Mouse (Mus musculus): Measurements from ENCODE around the gene Rapgefl1. TPM values are rescaled to one million over a fixed set of nuclear protein-coding genes. Genes with fewer than 3 reads are reported as not detected.

The Rapgefl1 gene
- polyA plus RNA-seq, 1 experiment from 2014 or later: 8.8 TPM

DNA sequence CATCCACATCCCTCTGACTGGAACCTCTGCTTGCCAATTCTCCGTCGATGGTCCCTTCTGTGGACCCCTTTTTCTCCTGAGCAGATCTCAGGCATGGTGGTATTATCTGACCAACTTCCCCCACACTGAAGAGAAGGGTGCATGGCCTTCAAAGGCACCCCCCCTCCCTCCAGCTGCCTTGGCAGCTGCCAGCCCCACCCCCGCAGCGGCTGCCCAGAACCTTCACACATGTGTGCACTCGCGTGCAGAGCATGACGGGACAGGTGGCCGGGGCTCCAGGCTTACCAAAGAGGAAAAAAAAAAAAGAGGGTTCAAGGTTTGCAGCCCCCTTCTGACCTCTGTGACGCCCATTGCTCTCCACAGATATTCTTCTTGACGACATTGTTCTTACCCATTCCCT is 3.3 kb downstream of the Rapgefl1 start:
- no peak overlapping the region for H3K4me2 ChIP-seq (ENCODE audit: low read length)
- H3K4me3 ChIP-seq (replicated peaks; ENCODE audit: low read depth, low read length): no peak overlapping the region
- WGBS: 65% methylated on average over 10 of the region's 10 CpGs
- ATAC-seq (ENCODE audit: low FRiP score, low TSS enrichment) (no peak), DNase-seq (no peak)
- H3K9ac ChIP-seq (replicated peaks; ENCODE audit: low read length): no peak overlapping the region
- no peaks in the 10 kb centered on the region for H3K27me3 ChIP-seq (ENCODE audit: control insufficient read depth, insufficient read depth, low read length)
- H3K27ac ChIP-seq (replicated peaks; ENCODE audit: low read depth, low read length): no peak overlapping the region
- no peaks in the 10 kb centered on the region for H3K36me3 ChIP-seq (ENCODE audit: control insufficient read depth, insufficient read depth, low read length)
- H3K9me3 ChIP-seq (ENCODE audit: control insufficient read depth, low read length): no peaks in the 10 kb centered on the region
- H3K4me1 ChIP-seq (ENCODE audit: control insufficient read depth, insufficient read depth, low read length): peaks cover 15% of the 10 kb centered on the region

GRCm38 (mm10) chr11:98846016-98846415 is 9.4 kb downstream of the Rapgefl1 start:
- H3K9ac ChIP-seq (replicated peaks; ENCODE audit: low read length): no peak overlapping the region

DNA sequence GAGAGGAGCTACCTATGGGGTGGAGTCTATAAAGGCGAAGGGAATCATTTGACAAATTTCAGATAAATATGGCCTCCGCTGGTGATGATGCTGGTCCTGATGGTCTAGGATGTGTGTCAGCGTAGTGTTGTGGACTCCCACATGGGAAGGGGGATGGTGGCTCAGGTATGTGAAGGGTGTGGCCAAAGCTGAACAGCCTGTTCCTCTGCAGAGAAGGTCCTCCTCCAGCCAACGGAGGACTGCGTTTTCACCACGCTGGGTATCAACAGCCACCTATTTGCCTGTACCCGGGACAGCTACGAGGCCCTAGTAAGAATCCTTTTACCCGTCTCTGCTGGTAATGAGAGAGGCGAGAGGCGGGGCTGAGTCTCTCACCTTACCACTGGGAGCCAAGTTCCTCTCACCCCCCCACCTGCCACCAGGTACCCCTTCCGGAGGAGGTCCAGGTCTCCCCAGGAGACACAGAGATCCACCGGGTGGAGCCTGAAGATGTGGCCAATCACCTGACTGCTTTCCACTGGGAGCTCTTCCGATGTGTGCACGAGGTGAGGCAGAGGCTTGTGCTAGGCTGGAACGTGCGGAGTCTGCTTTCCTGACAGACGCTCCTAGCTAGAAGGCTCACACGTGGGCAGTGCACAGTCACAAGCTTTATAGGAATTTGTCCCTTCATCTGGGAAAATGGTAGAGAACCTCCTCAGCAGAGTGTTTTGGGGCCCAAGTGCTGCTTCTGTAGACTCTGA is 10.4 kb downstream of the Rapgefl1 start:
- Histone ChIP-seq H3K9ac (replicated peaks; ENCODE audit: low read length) (no peak overlapping the region), H3K4me2 (ENCODE audit: low read length) (no peak overlapping the region), H3K4me1 (ENCODE audit: control insufficient read depth, insufficient read depth, low read length) (peaks cover 4% of the 10 kb centered on the region; the same call in 1 of the 2 replicates), H3K27me3 (ENCODE audit: control insufficient read depth, insufficient read depth, low read length) (0 out of 2 replicates have a peak, but pooled peaks cover 3% of the 10 kb centered on the region), H3K27ac (replicated peaks; ENCODE audit: low read depth, low read length) (no peak overlapping the region), H3K4me3 (replicated peaks; ENCODE audit: low read depth, low read length) (no peak overlapping the region), H3K36me3 (ENCODE audit: control insufficient read depth, insufficient read depth, low read length) (no peaks in the 10 kb centered on the region), H3K9me3 (ENCODE audit: control insufficient read depth, low read length) (no peaks in the 10 kb centered on the region)
- ATAC-seq (ENCODE audit: low FRiP score, low TSS enrichment) (no peak), DNase-seq (no peak)
- WGBS: 71% methylated on average over 19 of the region's 19 CpGs

More at GRCm38 (mm10) chr11:98846016-98846415, 9.4 kb downstream of the Rapgefl1 start:
- no peak overlapping the region for H3K27ac ChIP-seq (replicated peaks; ENCODE audit: low read depth, low read length)
- whole genome bisulfite sequencing: 50% methylated on average over 13 of the region's 13 CpGs
- no peak overlapping the region for H3K4me2 ChIP-seq (ENCODE audit: low read length)
- H3K27me3 ChIP-seq (ENCODE audit: control insufficient read depth, insufficient read depth, low read length): 0 out of 2 replicates have a peak, but pooled peaks cover 3% of the 10 kb centered on the region
- H3K9me3 ChIP-seq (ENCODE audit: control insufficient read depth, low read length): no peaks in the 10 kb centered on the region
- no peak overlapping the region for H3K4me3 ChIP-seq (replicated peaks; ENCODE audit: low read depth, low read length)
- H3K4me1 ChIP-seq (ENCODE audit: control insufficient read depth, insufficient read depth, low read length): peaks cover 4% of the 10 kb centered on the region; the same call in 1 of the 2 replicates
- DNase-seq (no peak), ATAC-seq (ENCODE audit: low FRiP score, low TSS enrichment) (no peak)
- no peaks in the 10 kb centered on the region for H3K36me3 ChIP-seq (ENCODE audit: control insufficient read depth, insufficient read depth, low read length)

DNA sequence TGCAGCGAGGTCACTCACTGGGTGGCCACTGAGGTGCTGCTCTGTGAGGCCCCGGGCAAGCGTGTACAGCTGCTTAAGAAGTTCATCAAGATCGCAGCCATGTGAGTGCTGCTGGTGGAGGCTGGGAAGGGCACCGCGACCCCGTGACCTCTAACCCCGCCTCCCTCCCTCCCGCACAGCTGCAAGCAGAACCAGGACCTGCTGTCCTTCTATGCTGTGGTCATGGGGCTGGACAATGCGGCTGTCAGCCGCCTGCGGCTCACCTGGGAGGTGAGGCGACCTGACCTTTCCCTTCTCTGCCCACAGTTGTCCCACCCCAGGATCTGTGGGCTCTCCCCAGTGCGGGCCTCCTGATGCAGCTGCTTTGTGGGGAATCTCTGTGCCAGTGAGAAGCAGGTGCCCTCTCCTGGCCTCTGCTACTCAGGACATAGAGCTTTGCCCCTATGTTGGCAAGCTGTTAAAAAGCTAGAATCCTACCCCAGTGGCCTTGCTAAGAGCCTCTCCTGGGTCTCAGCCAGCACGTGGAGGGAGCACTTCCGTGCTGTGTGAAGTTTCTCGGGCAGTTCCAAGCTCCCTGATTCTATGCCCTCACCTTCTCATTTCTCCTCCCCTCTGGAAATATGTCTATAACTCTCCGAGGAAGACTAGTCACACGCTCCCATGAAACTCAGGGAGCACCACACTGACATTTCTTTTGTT is 12.8 kb downstream of the Rapgefl1 start:
- no peak overlapping the region for H3K4me3 ChIP-seq (replicated peaks; ENCODE audit: low read depth, low read length)
- no peaks in the 10 kb centered on the region for H3K9me3 ChIP-seq (ENCODE audit: control insufficient read depth, low read length)
- H3K4me2 ChIP-seq (ENCODE audit: low read length): 0 out of 2 replicates have a peak overlapping the region, but pooled peaks have one; percentile 12
- ATAC-seq (ENCODE audit: low FRiP score, low TSS enrichment) (no peak), DNase-seq (peak; percentile 36)
- WGBS: 10% methylated on average over 19 of the region's 19 CpGs
- H3K27ac ChIP-seq (replicated peaks; ENCODE audit: low read depth, low read length): no peak overlapping the region
- 0 out of 2 replicates have a peak, but pooled peaks cover 3% of the 10 kb centered on the region for H3K27me3 ChIP-seq (ENCODE audit: control insufficient read depth, insufficient read depth, low read length)
- H3K4me1 ChIP-seq (ENCODE audit: control insufficient read depth, insufficient read depth, low read length): peaks cover 4% of the 10 kb centered on the region; the same call in 1 of the 2 replicates
- H3K36me3 ChIP-seq (ENCODE audit: control insufficient read depth, insufficient read depth, low read length): no peaks in the 10 kb centered on the region
- no peak overlapping the region for H3K9ac ChIP-seq (replicated peaks; ENCODE audit: low read length)

- 59% methylated on average over 26 of the region's 26 CpGs for WGBS
- Histone ChIP-seq H3K9me3 (ENCODE audit: control insufficient read depth, low read length) (no peaks in the 10 kb centered on the region), H3K4me2 (ENCODE audit: low read length) (peak overlapping the region; percentile 27), H3K4me3 (replicated peaks; ENCODE audit: low read depth, low read length) (no peak overlapping the region), H3K27me3 (ENCODE audit: control insufficient read depth, insufficient read depth, low read length) (0 out of 2 replicates have a peak, but pooled peaks cover 3% of the 10 kb centered on the region), H3K4me1 (ENCODE audit: control insufficient read depth, insufficient read depth, low read length) (peaks cover 4% of the 10 kb centered on the region; the same call in 1 of the 2 replicates), H3K27ac (replicated peaks; ENCODE audit: low read depth, low read length) (no peak overlapping the region), H3K9ac (replicated peaks; ENCODE audit: low read length) (no peak overlapping the region; the same call in 1 of the 2 replicates), H3K36me3 (ENCODE audit: control insufficient read depth, insufficient read depth, low read length) (no peaks in the 10 kb centered on the region)
- no peak for ATAC-seq (ENCODE audit: low FRiP score, low TSS enrichment)
- peak; percentile 82 for DNase-seq
Observed at GRCm38 (mm10) chr11:98850100-98851093, 13.8 kb downstream of the Rapgefl1 start.

- no peak overlapping the region for H3K4me2 ChIP-seq (ENCODE audit: low read length)
- WGBS: 90% methylated on average over 8 of the region's 8 CpGs
- no peak overlapping the region for H3K4me3 ChIP-seq (replicated peaks; ENCODE audit: low read depth, low read length)
- peaks cover 4% of the 10 kb centered on the region; the same call in 1 of the 2 replicates for H3K4me1 ChIP-seq (ENCODE audit: control insufficient read depth, insufficient read depth, low read length)
- ATAC-seq (ENCODE audit: low FRiP score, low TSS enrichment): no peak
- H3K27ac ChIP-seq (replicated peaks; ENCODE audit: low read depth, low read length): no peak overlapping the region
- H3K36me3 ChIP-seq (ENCODE audit: control insufficient read depth, insufficient read depth, low read length): no peaks in the 10 kb centered on the region
- no peak for DNase-seq
- H3K9ac ChIP-seq (replicated peaks; ENCODE audit: low read length): 0 out of 2 replicates have a peak overlapping the region, but pooled peaks have one; percentile 6
- H3K27me3 ChIP-seq (ENCODE audit: control insufficient read depth, insufficient read depth, low read length): 0 out of 2 replicates have a peak, but pooled peaks cover 2% of the 10 kb centered on the region
- H3K9me3 ChIP-seq (ENCODE audit: control insufficient read depth, low read length): no peaks in the 10 kb centered on the region
Observed at GRCm38 (mm10) chr11:98854116-98854515, 17.5 kb downstream of the Rapgefl1 start.

GRCm38 (mm10) chr11:98854659-98855058 is 18.1 kb downstream of the Rapgefl1 start:
- Histone ChIP-seq H3K27me3 (ENCODE audit: control insufficient read depth, insufficient read depth, low read length) (no peaks in the 10 kb centered on the region), H3K4me3 (replicated peaks; ENCODE audit: low read depth, low read length) (no peak overlapping the region), H3K4me2 (ENCODE audit: low read length) (no peak overlapping the region), H3K27ac (replicated peaks; ENCODE audit: low read depth, low read length) (no peak overlapping the region), H3K9me3 (ENCODE audit: control insufficient read depth, low read length) (no peaks in the 10 kb centered on the region), H3K9ac (replicated peaks; ENCODE audit: low read length) (no peak overlapping the region), H3K36me3 (ENCODE audit: control insufficient read depth, insufficient read depth, low read length) (no peaks in the 10 kb centered on the region), H3K4me1 (ENCODE audit: control insufficient read depth, insufficient read depth, low read length) (no peaks in the 10 kb centered on the region; the same call in 1 of the 2 replicates)
- WGBS: 95% methylated on average over 2 of the region's 2 CpGs
- ATAC-seq (ENCODE audit: low FRiP score, low TSS enrichment) (no peak), DNase-seq (no peak)

Data from midbrain, embryonic 14.5 days (tissue).